Mouse (Mus musculus): ENCODE results near the gene Selenoh. TPM values are rescaled to one million over a fixed set of nuclear protein-coding genes. Genes with fewer than 3 reads are reported as not detected.

Gene Selenoh
- 315 and 316 TPM in 2 replicates for polyA plus RNA-seq (2015; fragmentation: Nextera tagmentation; extraction: Ambion mirVana)

- H3K4me2 ChIP-seq (ENCODE audit: low read depth, low read length), result peak within 1 kb of the TSS; percentile 81
- H3K9me3 ChIP-seq (ENCODE audit: control insufficient read depth, low read length), result no peaks in the 10 kb centered on the region
- H3K27me3 ChIP-seq (ENCODE audit: control insufficient read depth, insufficient read depth, low read depth, low read length), result no peaks in the 10 kb centered on the region
- peak; percentile 97 for ATAC-seq (ENCODE audit: low read depth)
- H3K27ac ChIP-seq (ENCODE audit: low read length), result peak within 1 kb of the TSS; percentile 93
- 1% methylated on average over 20 of the region's 20 CpGs for WGBS
- peak within 1 kb of the TSS; percentile 77 for H3K4me3 ChIP-seq (ENCODE audit: low read length)
- peak within 1 kb of the TSS; percentile 95 for H3K9ac ChIP-seq (ENCODE audit: low read length)
- H3K4me1 ChIP-seq (replicated peaks; ENCODE audit: control insufficient read depth, insufficient read depth, low read length), result peaks cover 9% of the 10 kb centered on the region
- H3K36me3 ChIP-seq (ENCODE audit: control insufficient read depth, insufficient read depth, low read length), result peaks cover 18% of the 10 kb centered on the region
Measured at GRCm38 (mm10) chr2:84670569-84670933, at the start of gene Selenoh. Gene Selenoh, minus strand, starts transcription at chr2:84670770.

GRCm38 (mm10) chr2:84717357-84717756, 46.8 kb upstream of the Selenoh start:
- Histone ChIP-seq H3K4me1 (replicated peaks; ENCODE audit: control insufficient read depth, insufficient read depth, low read length) (peaks cover 10% of the 10 kb centered on the region), H3K4me3 (ENCODE audit: low read length) (no peak overlapping the region), H3K9ac (ENCODE audit: low read length) (no peak overlapping the region), H3K27ac (ENCODE audit: low read length) (no peak overlapping the region), H3K27me3 (ENCODE audit: control insufficient read depth, insufficient read depth, low read depth, low read length) (no peaks in the 10 kb centered on the region), H3K4me2 (ENCODE audit: low read depth, low read length) (no peak overlapping the region), H3K36me3 (ENCODE audit: control insufficient read depth, insufficient read depth, low read length) (no peaks in the 10 kb centered on the region), H3K9me3 (ENCODE audit: control insufficient read depth, low read length) (no peaks in the 10 kb centered on the region)
- WGBS, result 91% methylated on average over 4 of the region's 4 CpGs
- no peak for ATAC-seq (ENCODE audit: low read depth)

GRCm38 (mm10) chr2:84716423-84717355, 46.1 kb upstream of the Selenoh start:
- no peaks in the 10 kb centered on the region for H3K9me3 ChIP-seq (ENCODE audit: control insufficient read depth, low read length)
- WGBS, result 22% methylated on average over 9 of the region's 9 CpGs
- no peak for ATAC-seq (ENCODE audit: low read depth)
- H3K36me3 ChIP-seq (ENCODE audit: control insufficient read depth, insufficient read depth, low read length), result no peaks in the 10 kb centered on the region
- H3K27me3 ChIP-seq (ENCODE audit: control insufficient read depth, insufficient read depth, low read depth, low read length), result no peaks in the 10 kb centered on the region
- peak overlapping the region; percentile 81 for H3K9ac ChIP-seq (ENCODE audit: low read length)
- H3K4me1 ChIP-seq (replicated peaks; ENCODE audit: control insufficient read depth, insufficient read depth, low read length), result peaks cover 10% of the 10 kb centered on the region
- H3K27ac ChIP-seq (ENCODE audit: low read length), result peak overlapping the region; percentile 98
- peak overlapping the region; percentile 87 for H3K4me2 ChIP-seq (ENCODE audit: low read depth, low read length)
- peak overlapping the region; percentile 80 for H3K4me3 ChIP-seq (ENCODE audit: low read length)

- peaks cover 1% of the 10 kb centered on the region; the same call in 1 of the 2 replicates for H3K36me3 ChIP-seq (ENCODE audit: control insufficient read depth, insufficient read depth, low read length)
- under 1% methylated on average over 33 of the region's 33 CpGs for WGBS
- H3K27ac ChIP-seq (ENCODE audit: low read length), result peak overlapping the region; percentile 98
- peak; percentile 96 for ATAC-seq (ENCODE audit: low read depth)
- H3K4me1 ChIP-seq (replicated peaks; ENCODE audit: control insufficient read depth, insufficient read depth, low read length), result peaks cover 10% of the 10 kb centered on the region
- peak overlapping the region; percentile 87 for H3K4me2 ChIP-seq (ENCODE audit: low read depth, low read length)
- H3K4me3 ChIP-seq (ENCODE audit: low read length), result peak overlapping the region; percentile 80
- no peaks in the 10 kb centered on the region for H3K27me3 ChIP-seq (ENCODE audit: control insufficient read depth, insufficient read depth, low read depth, low read length)
- H3K9ac ChIP-seq (ENCODE audit: low read length), result peak overlapping the region; percentile 81
- no peaks in the 10 kb centered on the region for H3K9me3 ChIP-seq (ENCODE audit: control insufficient read depth, low read length)
Measured at GRCm38 (mm10) chr2:84715562-84716361, 45.2 kb upstream of the Selenoh start.

- WGBS, result under 1% methylated on average over 64 of the region's 107 CpGs
- Histone ChIP-seq H3K27ac (ENCODE audit: low read length) (peak within 1 kb of the TSS; percentile 98), H3K36me3 (ENCODE audit: control insufficient read depth, insufficient read depth, low read length) (peaks cover 8% of the 10 kb centered on the region), H3K27me3 (ENCODE audit: control insufficient read depth, insufficient read depth, low read depth, low read length) (no peaks in the 10 kb centered on the region), H3K4me3 (ENCODE audit: low read length) (peak within 1 kb of the TSS; percentile 80), H3K9ac (ENCODE audit: low read length) (peak within 1 kb of the TSS; percentile 91), H3K9me3 (ENCODE audit: control insufficient read depth, low read length) (no peaks in the 10 kb centered on the region), H3K4me1 (replicated peaks; ENCODE audit: control insufficient read depth, insufficient read depth, low read length) (peaks cover 10% of the 10 kb centered on the region), H3K4me2 (ENCODE audit: low read depth, low read length) (peak within 1 kb of the TSS; percentile 87)
- peak; percentile 94 for ATAC-seq (ENCODE audit: low read depth)
Measured at GRCm38 (mm10) chr2:84714811-84715561, 44.4 kb upstream of the Selenoh start, which contains the start of gene Zdhhc5. Gene Zdhhc5, minus strand, starts transcription at chr2:84715180.

- peak overlapping the region; percentile 80 for H3K4me3 ChIP-seq (ENCODE audit: low read length)
- ATAC-seq (ENCODE audit: low read depth), result no peak
- H3K4me1 ChIP-seq (replicated peaks; ENCODE audit: control insufficient read depth, insufficient read depth, low read length), result peaks cover 10% of the 10 kb centered on the region
- peaks cover 11% of the 10 kb centered on the region for H3K36me3 ChIP-seq (ENCODE audit: control insufficient read depth, insufficient read depth, low read length)
- no peaks in the 10 kb centered on the region for H3K9me3 ChIP-seq (ENCODE audit: control insufficient read depth, low read length)
- H3K27ac ChIP-seq (ENCODE audit: low read length), result peak overlapping the region; percentile 98
- under 1% methylated on average over 25 of the region's 26 CpGs for WGBS
- peak overlapping the region; percentile 76 for H3K4me2 ChIP-seq (ENCODE audit: low read depth, low read length)
- no peaks in the 10 kb centered on the region for H3K27me3 ChIP-seq (ENCODE audit: control insufficient read depth, insufficient read depth, low read depth, low read length)
- peak overlapping the region; percentile 91 for H3K9ac ChIP-seq (ENCODE audit: low read length)
Measured at GRCm38 (mm10) chr2:84714422-84714810, 43.8 kb upstream of the Selenoh start.

- no peak overlapping the region for H3K4me3 ChIP-seq (ENCODE audit: low read length)
- no peak for ATAC-seq (ENCODE audit: low read depth)
- no peak overlapping the region for H3K9ac ChIP-seq (ENCODE audit: low read length)
- H3K36me3 ChIP-seq (ENCODE audit: control insufficient read depth, insufficient read depth, low read length), result peaks cover 18% of the 10 kb centered on the region
- no peaks in the 10 kb centered on the region for H3K27me3 ChIP-seq (ENCODE audit: control insufficient read depth, insufficient read depth, low read depth, low read length)
- 88% methylated on average over 2 of the region's 2 CpGs for WGBS
- H3K4me1 ChIP-seq (replicated peaks; ENCODE audit: control insufficient read depth, insufficient read depth, low read length), result peaks cover 10% of the 10 kb centered on the region
- H3K27ac ChIP-seq (ENCODE audit: low read length), result no peak overlapping the region
- H3K4me2 ChIP-seq (ENCODE audit: low read depth, low read length), result no peak overlapping the region
- H3K9me3 ChIP-seq (ENCODE audit: control insufficient read depth, low read length), result no peaks in the 10 kb centered on the region
Measured at GRCm38 (mm10) chr2:84711898-84712297, 41.3 kb upstream of the Selenoh start.

- no peak for ATAC-seq (ENCODE audit: low read depth)
- Histone ChIP-seq H3K36me3 (ENCODE audit: control insufficient read depth, insufficient read depth, low read length) (peaks cover 18% of the 10 kb centered on the region), H3K27me3 (ENCODE audit: control insufficient read depth, insufficient read depth, low read depth, low read length) (no peaks in the 10 kb centered on the region), H3K4me2 (ENCODE audit: low read depth, low read length) (no peak overlapping the region), H3K27ac (ENCODE audit: low read length) (no peak overlapping the region), H3K4me1 (replicated peaks; ENCODE audit: control insufficient read depth, insufficient read depth, low read length) (no peaks in the 10 kb centered on the region), H3K4me3 (ENCODE audit: low read length) (no peak overlapping the region), H3K9ac (ENCODE audit: low read length) (no peak overlapping the region), H3K9me3 (ENCODE audit: control insufficient read depth, low read length) (no peaks in the 10 kb centered on the region)
- WGBS, result 85% methylated on average over 1 of the region's 1 CpGs
Measured at GRCm38 (mm10) chr2:84707523-84707922, 37.0 kb upstream of the Selenoh start.

Measured in lung, embryonic 16.5 days (tissue).